ENCODE assay signal across 8 mouse cellular contexts in genomic region chr8:34689049-34689824, GRCm38 (mm10).
DNase-seq lines count a peak whose midpoint lies in the region; ATAC-seq and TF ChIP-seq lines count a peak whose summit lies in the region.

No protein-coding gene starts in this region.

- H3K9ac ChIP-seq in liver, adult 2 months (ENCODE audit: low read depth, low read length) = no peak overlapping the region
- H3K9ac ChIP-seq in embryonic facial prominence, embryonic 13.5 days = no peak overlapping the region
- H3K9ac ChIP-seq in limb, embryonic 11.5 days (ENCODE audit: low read length) = no peak overlapping the region
- H3K9ac ChIP-seq in neural tube, embryonic 12.5 days = no peak overlapping the region

- H3K79me2 ChIP-seq in liver, adult 2 months (ENCODE audit: control insufficient read depth, insufficient read depth, low read length) = no peaks in the 10 kb centered on the region

- H3K4me1 ChIP-seq in liver, adult 2 months (ENCODE audit: control insufficient read depth, insufficient read depth, low read length) = peaks cover 4% of the 10 kb centered on the region
- H3K4me1 ChIP-seq in embryonic facial prominence, embryonic 13.5 days = peaks cover 8% of the 10 kb centered on the region; the same call in 1 of the 2 replicates
- no peaks in the 10 kb centered on the region for H3K4me1 ChIP-seq in limb, embryonic 11.5 days (ENCODE audit: control insufficient read depth, insufficient read depth, low read length)
- peaks cover 16% of the 10 kb centered on the region for H3K4me1 ChIP-seq in neural tube, embryonic 12.5 days

- H3K4me2 ChIP-seq in embryonic facial prominence, embryonic 13.5 days = peak overlapping the region; percentile 55
- peak overlapping the region; percentile 41 for H3K4me2 ChIP-seq in limb, embryonic 11.5 days (ENCODE audit: low read depth, severe bottlenecking)
- H3K4me2 ChIP-seq in neural tube, embryonic 12.5 days (replicated peaks) = peak overlapping the region; percentile 53

- 39% methylated on average over 33 of the region's 33 CpGs for WGBS in liver, adult 2 months
- 12% methylated on average over 33 of the region's 33 CpGs for WGBS in embryonic facial prominence, embryonic 13.5 days
- WGBS in limb, embryonic 11.5 days = 19% methylated on average over 33 of the region's 33 CpGs
- WGBS in neural tube, embryonic 12.5 days = 9% methylated on average over 33 of the region's 33 CpGs

- TF ChIP-seq POLR2A in liver, adult 2 months (IDR thresholded peaks at IDR 0.05; ENCODE audit: extremely low read depth, insufficient read depth, low read length) = no peak

- no peaks in the 10 kb centered on the region for H3K36me3 ChIP-seq in liver, adult 2 months (ENCODE audit: control insufficient read depth, insufficient read depth, low read length)
- no peaks in the 10 kb centered on the region for H3K36me3 ChIP-seq in embryonic facial prominence, embryonic 13.5 days
- H3K36me3 ChIP-seq in limb, embryonic 11.5 days (ENCODE audit: control insufficient read depth, insufficient read depth, low read length) = no peaks in the 10 kb centered on the region
- H3K36me3 ChIP-seq in neural tube, embryonic 12.5 days = no peaks in the 10 kb centered on the region

- H3K9me3 ChIP-seq in embryonic facial prominence, embryonic 13.5 days = no peaks in the 10 kb centered on the region
- H3K9me3 ChIP-seq in limb, embryonic 11.5 days (ENCODE audit: control insufficient read depth, low read length) = no peaks in the 10 kb centered on the region
- no peaks in the 10 kb centered on the region for H3K9me3 ChIP-seq in neural tube, embryonic 12.5 days

- no peak overlapping the region for H3K27ac ChIP-seq in liver, adult 2 months (replicated peaks; ENCODE audit: insufficient read depth, low read depth, low read length)
- H3K27ac ChIP-seq in embryonic facial prominence, embryonic 13.5 days = no peak overlapping the region
- H3K27ac ChIP-seq in limb, embryonic 11.5 days (replicated peaks; ENCODE audit: low read depth, low read length) = no peak overlapping the region
- H3K27ac ChIP-seq in neural tube, embryonic 12.5 days = no peak overlapping the region

- no peak for DNase-seq in liver, adult 2 months (ENCODE audit: extremely low read depth, low read depth, low spot score)
- no peak for DNase-seq in liver
- DNase-seq in limb, embryonic 11.5 days (ENCODE audit: low spot score) = peak; percentile 36
- DNase-seq in T-cell, adult 2 months (ENCODE audit: low spot score) = no peak
- no peak for DNase-seq in cerebellum, postnatal 4 days (ENCODE audit: low spot score in 2 of 2)

- TF ChIP-seq CTCF in liver, adult 2 months (IDR thresholded peaks at IDR 0.05; ENCODE audit: low read depth, low read length) = no peak

- no peak for ATAC-seq in embryonic facial prominence, embryonic 13.5 days (ENCODE audit: insufficient number of reproducible peaks, insufficient read depth, low FRiP score, low TSS enrichment, low read depth)
- no peak for ATAC-seq in limb, embryonic 11.5 days (ENCODE audit: insufficient number of reproducible peaks, low FRiP score, low TSS enrichment, low read depth)
- ATAC-seq in neural tube, embryonic 12.5 days (ENCODE audit: low FRiP score, low read depth) = peak; percentile 57
- ATAC-seq in erythroblast, adult 5-6 weeks (replicated peaks; ENCODE audit: low FRiP score, poor library complexity, severe bottlenecking) = no peak

- H3K27me3 ChIP-seq in liver, adult 2 months (ENCODE audit: control insufficient read depth, insufficient read depth, low read length) = no peaks in the 10 kb centered on the region
- H3K27me3 ChIP-seq in embryonic facial prominence, embryonic 13.5 days = peaks cover 17% of the 10 kb centered on the region
- peaks cover 8% of the 10 kb centered on the region; the same call in 1 of the 2 replicates for H3K27me3 ChIP-seq in limb, embryonic 11.5 days (ENCODE audit: control insufficient read depth, insufficient read depth, low read length)
- H3K27me3 ChIP-seq in neural tube, embryonic 12.5 days (replicated peaks) = no peaks in the 10 kb centered on the region

- H3K4me3 ChIP-seq in liver, adult 2 months (ENCODE audit: insufficient read depth, low read depth, low read length) = peak overlapping the region; percentile 31; the same call in 1 of the 2 replicates
- H3K4me3 ChIP-seq in embryonic facial prominence, embryonic 13.5 days = peak overlapping the region; percentile 20
- H3K4me3 ChIP-seq in limb, embryonic 11.5 days (ENCODE audit: low read depth, low read length) = no peak overlapping the region
- peak overlapping the region; percentile 3; the same call in 1 of the 2 replicates for H3K4me3 ChIP-seq in neural tube, embryonic 12.5 days
